Mouse (Mus musculus): ENCODE data around the gene Mcee. TPM values are rescaled to one million over a fixed set of nuclear protein-coding genes. Genes with fewer than 3 reads are reported as not detected.

Mcee gene
- polyA plus RNA-seq, 1 experiment from 2014 or later: 150 TPM

GRCm38 (mm10) chr7:64358666-64359065 lies 33.7 kb upstream of the Mcee start:
- ATAC-seq (ENCODE audit: insufficient number of reproducible peaks, insufficient read depth, low FRiP score, low read depth): no peak
- Histone ChIP-seq H3K4me3 (ENCODE audit: control insufficient read depth in 1 of 2, insufficient read depth in 1 of 2, low read depth in 1 of 2, low read length in 2 of 2) (no peak overlapping the region), H3K27me3 (ENCODE audit: control insufficient read depth, insufficient read depth, low read length) (no peaks in the 10 kb centered on the region), H3K36me3 (ENCODE audit: control insufficient read depth, insufficient read depth, low read length) (peaks cover 63% of the 10 kb centered on the region), H3K9me3 (ENCODE audit: control insufficient read depth, low read length) (no peaks in the 10 kb centered on the region), H3K9ac (ENCODE audit: low read length) (no peak overlapping the region), H3K4me2 (ENCODE audit: low read length) (no peak overlapping the region), H3K27ac (replicated peaks in 1 of 2; ENCODE audit: control insufficient read depth in 1 of 2, insufficient read depth in 1 of 2, low read depth in 2 of 2, low read length in 2 of 2) (no peak overlapping the region), H3K4me1 (ENCODE audit: control insufficient read depth in 2 of 2, insufficient read depth in 2 of 2, low read length in 2 of 2) (peaks cover 4 to 5% of the 10 kb centered on the region in 2 experiments; a peak in 2 of 4 replicates)
- whole genome bisulfite sequencing: 66% methylated on average over 6 of the region's 6 CpGs

- WGBS: 83% methylated on average over 20 of the region's 20 CpGs
These were observed 32.3 kb upstream of the Mcee start for GRCm38 (mm10) chr7:64359943-64360585.

GRCm38 (mm10) chr7:64360586-64360945 lies 31.8 kb upstream of the Mcee start:
- Histone ChIP-seq H3K36me3 (ENCODE audit: control insufficient read depth, insufficient read depth, low read length) (peaks cover 77% of the 10 kb centered on the region), H3K4me1 (ENCODE audit: control insufficient read depth in 2 of 2, insufficient read depth in 2 of 2, low read length in 2 of 2) (peaks cover 4 to 5% of the 10 kb centered on the region in 2 experiments; a peak in 2 of 4 replicates), H3K27ac (replicated peaks in 1 of 2; ENCODE audit: control insufficient read depth in 1 of 2, insufficient read depth in 1 of 2, low read depth in 2 of 2, low read length in 2 of 2) (no peak overlapping the region), H3K27me3 (ENCODE audit: control insufficient read depth, insufficient read depth, low read length) (no peaks in the 10 kb centered on the region), H3K9ac (ENCODE audit: low read length) (no peak overlapping the region), H3K4me2 (ENCODE audit: low read length) (no peak overlapping the region), H3K9me3 (ENCODE audit: control insufficient read depth, low read length) (no peaks in the 10 kb centered on the region), H3K4me3 (ENCODE audit: control insufficient read depth in 1 of 2, insufficient read depth in 1 of 2, low read depth in 1 of 2, low read length in 2 of 2) (no peak overlapping the region)
- no peak for ATAC-seq (ENCODE audit: insufficient number of reproducible peaks, insufficient read depth, low FRiP score, low read depth)
- 74% methylated on average over 3 of the region's 3 CpGs for WGBS

More at GRCm38 (mm10) chr7:64359943-64360585, 32.3 kb upstream of the Mcee start:
- peaks cover 4 to 5% of the 10 kb centered on the region in 2 experiments; a peak in 2 of 4 replicates for H3K4me1 ChIP-seq (ENCODE audit: control insufficient read depth in 2 of 2, insufficient read depth in 2 of 2, low read length in 2 of 2)
- H3K4me3 ChIP-seq (ENCODE audit: control insufficient read depth in 1 of 2, insufficient read depth in 1 of 2, low read depth in 1 of 2, low read length in 2 of 2): no peak overlapping the region
- no peak overlapping the region for H3K4me2 ChIP-seq (ENCODE audit: low read length)
- H3K27me3 ChIP-seq (ENCODE audit: control insufficient read depth, insufficient read depth, low read length): no peaks in the 10 kb centered on the region
- H3K9me3 ChIP-seq (ENCODE audit: control insufficient read depth, low read length): no peaks in the 10 kb centered on the region
- H3K36me3 ChIP-seq (ENCODE audit: control insufficient read depth, insufficient read depth, low read length): peaks cover 72% of the 10 kb centered on the region
- no peak overlapping the region for H3K9ac ChIP-seq (ENCODE audit: low read length)
- H3K27ac ChIP-seq (replicated peaks in 1 of 2; ENCODE audit: control insufficient read depth in 1 of 2, insufficient read depth in 1 of 2, low read depth in 2 of 2, low read length in 2 of 2): no peak overlapping the region
- ATAC-seq (ENCODE audit: insufficient number of reproducible peaks, insufficient read depth, low FRiP score, low read depth): no peak

- Histone ChIP-seq H3K9me3 (ENCODE audit: control insufficient read depth, low read length) (no peaks in the 10 kb centered on the region), H3K4me2 (ENCODE audit: low read length) (no peak overlapping the region), H3K27ac (replicated peaks in 1 of 2; ENCODE audit: control insufficient read depth in 1 of 2, insufficient read depth in 1 of 2, low read depth in 2 of 2, low read length in 2 of 2) (no peak overlapping the region), H3K4me1 (ENCODE audit: control insufficient read depth in 2 of 2, insufficient read depth in 2 of 2, low read length in 2 of 2) (no peaks in the 10 kb centered on the region), H3K4me3 (ENCODE audit: control insufficient read depth in 1 of 2, insufficient read depth in 1 of 2, low read depth in 1 of 2, low read length in 2 of 2) (no peak overlapping the region), H3K9ac (ENCODE audit: low read length) (no peak overlapping the region), H3K36me3 (ENCODE audit: control insufficient read depth, insufficient read depth, low read length) (peaks cover 89% of the 10 kb centered on the region), H3K27me3 (ENCODE audit: control insufficient read depth, insufficient read depth, low read length) (no peaks in the 10 kb centered on the region)
- WGBS: 90% methylated on average over 5 of the region's 5 CpGs
- no peak for ATAC-seq (ENCODE audit: insufficient number of reproducible peaks, insufficient read depth, low FRiP score, low read depth)
These were observed 26.5 kb upstream of the Mcee start for GRCm38 (mm10) chr7:64365863-64366262.

GRCm38 (mm10) chr7:64369841-64370240 lies 22.6 kb upstream of the Mcee start:
- no peak overlapping the region for H3K9ac ChIP-seq (ENCODE audit: low read length)

GRCm38 (mm10) chr7:64371940-64372878 lies 20.2 kb upstream of the Mcee start:
- no peak overlapping the region for H3K9ac ChIP-seq (ENCODE audit: low read length)
- ATAC-seq (ENCODE audit: insufficient number of reproducible peaks, insufficient read depth, low FRiP score, low read depth): no peak
- 88% methylated on average over 23 of the region's 23 CpGs for WGBS
- peaks cover 41% of the 10 kb centered on the region for H3K36me3 ChIP-seq (ENCODE audit: control insufficient read depth, insufficient read depth, low read length)
- no peaks in the 10 kb centered on the region for H3K9me3 ChIP-seq (ENCODE audit: control insufficient read depth, low read length)
- H3K27me3 ChIP-seq (ENCODE audit: control insufficient read depth, insufficient read depth, low read length): no peaks in the 10 kb centered on the region
- no peak overlapping the region for H3K27ac ChIP-seq (replicated peaks in 1 of 2; ENCODE audit: control insufficient read depth in 1 of 2, insufficient read depth in 1 of 2, low read depth in 2 of 2, low read length in 2 of 2)
- H3K4me3 ChIP-seq (ENCODE audit: control insufficient read depth in 1 of 2, insufficient read depth in 1 of 2, low read depth in 1 of 2, low read length in 2 of 2): no peak overlapping the region
- H3K4me2 ChIP-seq (ENCODE audit: low read length): no peak overlapping the region
- H3K4me1 ChIP-seq (ENCODE audit: control insufficient read depth in 2 of 2, insufficient read depth in 2 of 2, low read length in 2 of 2): peaks cover 2 to 3% of the 10 kb centered on the region in 2 experiments; a peak in 1 of 4 replicates

More at GRCm38 (mm10) chr7:64369841-64370240, 22.6 kb upstream of the Mcee start:
- peaks cover 2 to 3% of the 10 kb centered on the region in 2 experiments; a peak in 1 of 4 replicates for H3K4me1 ChIP-seq (ENCODE audit: control insufficient read depth in 2 of 2, insufficient read depth in 2 of 2, low read length in 2 of 2)
- no peak overlapping the region for H3K27ac ChIP-seq (replicated peaks in 1 of 2; ENCODE audit: control insufficient read depth in 1 of 2, insufficient read depth in 1 of 2, low read depth in 2 of 2, low read length in 2 of 2)
- WGBS: 85% methylated on average over 6 of the region's 6 CpGs
- H3K4me2 ChIP-seq (ENCODE audit: low read length): no peak overlapping the region
- no peaks in the 10 kb centered on the region for H3K9me3 ChIP-seq (ENCODE audit: control insufficient read depth, low read length)
- H3K4me3 ChIP-seq (ENCODE audit: control insufficient read depth in 1 of 2, insufficient read depth in 1 of 2, low read depth in 1 of 2, low read length in 2 of 2): no peak overlapping the region
- H3K36me3 ChIP-seq (ENCODE audit: control insufficient read depth, insufficient read depth, low read length): peaks cover 52% of the 10 kb centered on the region
- no peaks in the 10 kb centered on the region for H3K27me3 ChIP-seq (ENCODE audit: control insufficient read depth, insufficient read depth, low read length)
- ATAC-seq (ENCODE audit: insufficient number of reproducible peaks, insufficient read depth, low FRiP score, low read depth): no peak

GRCm38 (mm10) chr7:64373147-64373829 lies 19.1 kb upstream of the Mcee start:
- Histone ChIP-seq H3K27me3 (ENCODE audit: control insufficient read depth, insufficient read depth, low read length) (no peaks in the 10 kb centered on the region), H3K4me1 (ENCODE audit: control insufficient read depth in 2 of 2, insufficient read depth in 2 of 2, low read length in 2 of 2) (peaks cover 2 to 3% of the 10 kb centered on the region in 2 experiments; a peak in 1 of 4 replicates), H3K27ac (replicated peaks in 1 of 2; ENCODE audit: control insufficient read depth in 1 of 2, insufficient read depth in 1 of 2, low read depth in 2 of 2, low read length in 2 of 2) (peak overlapping the region; percentile 91 to 97), H3K9ac (ENCODE audit: low read length) (peak overlapping the region; percentile 83), H3K36me3 (ENCODE audit: control insufficient read depth, insufficient read depth, low read length) (peaks cover 42% of the 10 kb centered on the region), H3K9me3 (ENCODE audit: control insufficient read depth, low read length) (no peaks in the 10 kb centered on the region), H3K4me2 (ENCODE audit: low read length) (peak overlapping the region; percentile 87), H3K4me3 (ENCODE audit: control insufficient read depth in 1 of 2, insufficient read depth in 1 of 2, low read depth in 1 of 2, low read length in 2 of 2) (peak overlapping the region; percentile 66 to 83)
- 11% methylated on average over 18 of the region's 18 CpGs for WGBS
- no peak for ATAC-seq (ENCODE audit: insufficient number of reproducible peaks, insufficient read depth, low FRiP score, low read depth)

All from heart, embryonic 14.5 days (tissue).